Mouse (Mus musculus): ENCODE measurements around the gene Pfdn5.

Gene Pfdn5

GRCm38 (mm10) chr15:102326022-102326576 lies at the start of gene Pfdn5:
Gene Pfdn5 (plus strand): TSS chr15:102326116.
- peak; percentile 63 for DNase-seq (ENCODE audit: extremely low spot score, low read depth, low spot score)

- no peak for DNase-seq (ENCODE audit: extremely low spot score, low read depth, low spot score)
These were observed 47.2 kb upstream of the Pfdn5 start for GRCm38 (mm10) chr15:102278726-102279091.

- no peak for DNase-seq (ENCODE audit: extremely low spot score, low read depth, low spot score)
These were observed 46.7 kb upstream of the Pfdn5 start, which contains the start of gene Mfsd5 for GRCm38 (mm10) chr15:102279092-102279782. Gene Mfsd5 (plus strand): TSS chr15:102279454.

- DNase-seq (ENCODE audit: extremely low spot score, low read depth, low spot score), result no peak
These were observed 46.0 kb upstream of the Pfdn5 start for GRCm38 (mm10) chr15:102279783-102280520.

GRCm38 (mm10) chr15:102280623-102281022 lies 45.3 kb upstream of the Pfdn5 start:
- DNase-seq (ENCODE audit: extremely low spot score, low read depth, low spot score), result no peak

GRCm38 (mm10) chr15:102282463-102283292 lies 43.2 kb upstream of the Pfdn5 start:
- DNase-seq (ENCODE audit: extremely low spot score, low read depth, low spot score), result no peak

GRCm38 (mm10) chr15:102283648-102284047 lies 42.3 kb upstream of the Pfdn5 start:
- DNase-seq (ENCODE audit: extremely low spot score, low read depth, low spot score), result no peak

- no peak for DNase-seq (ENCODE audit: extremely low spot score, low read depth, low spot score)
These were observed 38.5 kb upstream of the Pfdn5 start for GRCm38 (mm10) chr15:102287395-102287794.

- peak; percentile 85 for DNase-seq (ENCODE audit: extremely low spot score, low read depth, low spot score)
These were observed 30.1 kb upstream of the Pfdn5 start, which contains the start of gene Espl1 for GRCm38 (mm10) chr15:102295633-102296367. Gene Espl1 (plus strand): TSS chr15:102296266.

GRCm38 (mm10) chr15:102296368-102297006 lies 29.4 kb upstream of the Pfdn5 start:
- DNase-seq (ENCODE audit: extremely low spot score, low read depth, low spot score), result no peak

GRCm38 (mm10) chr15:102302542-102302941 lies 23.4 kb upstream of the Pfdn5 start:
- DNase-seq (ENCODE audit: extremely low spot score, low read depth, low spot score), result no peak

- DNase-seq (ENCODE audit: extremely low spot score, low read depth, low spot score), result no peak
These were observed 17.2 kb upstream of the Pfdn5 start for GRCm38 (mm10) chr15:102308717-102309116.

- DNase-seq (ENCODE audit: extremely low spot score, low read depth, low spot score), result no peak
These were observed 15.7 kb upstream of the Pfdn5 start for GRCm38 (mm10) chr15:102310074-102310845.

- DNase-seq (ENCODE audit: extremely low spot score, low read depth, low spot score), result no peak
These were observed 14.4 kb upstream of the Pfdn5 start for GRCm38 (mm10) chr15:102311489-102311888.

- DNase-seq (ENCODE audit: extremely low spot score, low read depth, low spot score), result no peak
These were observed 10.6 kb upstream of the Pfdn5 start for GRCm38 (mm10) chr15:102315292-102315691.

GRCm38 (mm10) chr15:102316263-102316662 lies 9.7 kb upstream of the Pfdn5 start:
- DNase-seq (ENCODE audit: extremely low spot score, low read depth, low spot score), result no peak

- DNase-seq (ENCODE audit: extremely low spot score, low read depth, low spot score), result no peak
These were observed 1.1 kb upstream of the Pfdn5 start for GRCm38 (mm10) chr15:102324654-102325473.

GRCm38 (mm10) chr15:102326892-102327291 lies 976 bp downstream of the Pfdn5 start:
- no peak for DNase-seq (ENCODE audit: extremely low spot score, low read depth, low spot score)
